Mouse (Mus musculus) kidney, adult 2 months (tissue): Measurements from ENCODE around the gene Olfr747.
"Not testable (repeated sequence)": the region's sequence is repeated elsewhere in the genome, so short reads cannot be mapped to it uniquely, and the experiment has no call there.

Experiments
- CTCF ChIP-seq: fragments of 200-500 bp; conservative IDR thresholded peaks from 2 replicates; pipeline ENCODE4 v1.5.1; 2011; ENCODE audit warnings: low read depth, mild to moderate bottlenecking, control low read depth, low read length, moderate library complexity, mixed read lengths; ENCODE audit not compliant: insufficient read depth, insufficient read length
- POLR2A ChIP-seq: fragments of 200-500 bp; IDR thresholded peaks from one replicate; pipeline ENCODE4 v1.6.1; 2011; ENCODE audit warnings: low read depth, low read length, control low read depth

GRCm38 (mm10) chr14:50719875-50720274, 26.9 kb upstream of the Olfr747 start:
- not testable (repeated sequence) for TF ChIP-seq CTCF, POLR2A
